Mouse (Mus musculus): Measurements from ENCODE around the gene Zfp750. TPM values are rescaled to one million over a fixed set of nuclear protein-coding genes. Genes with fewer than 3 reads are reported as not detected.

Zfp750 gene
- total RNA-seq, 4 experiments from 2014 or later: 0.14 to 0.30 (median 0.15) TPM

DNA sequence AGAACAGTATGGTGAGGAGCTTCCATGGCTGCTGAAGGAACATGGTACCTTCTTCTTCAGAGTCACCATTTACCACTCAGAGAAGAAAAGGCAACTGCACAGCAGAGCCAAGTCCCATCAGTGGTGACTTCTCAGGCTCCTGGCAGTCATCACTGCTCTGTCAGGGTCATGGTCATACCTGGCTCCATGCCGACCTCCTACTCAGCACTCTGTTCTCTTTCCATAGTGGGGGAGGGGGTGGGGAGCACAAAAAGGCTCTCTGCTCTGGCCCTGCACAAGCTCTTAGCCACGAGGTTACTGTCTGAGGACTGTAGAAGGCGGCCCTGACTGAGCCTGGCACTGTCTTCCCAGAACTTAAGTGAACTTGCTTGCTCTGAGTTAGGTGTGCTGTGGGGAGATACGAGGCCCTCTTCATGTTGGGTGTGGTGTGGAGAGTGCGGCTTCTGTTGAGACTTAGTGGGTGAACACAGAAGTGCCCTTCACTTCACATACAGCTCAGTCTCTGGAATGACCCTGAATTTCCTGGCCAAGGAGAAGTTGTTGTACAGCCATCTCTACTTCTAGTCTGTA lies 24.2 kb upstream of the Zfp750 start:
- DNase-seq (ENCODE audit: low spot score in 2 of 2): no peak

GRCm38 (mm10) chr11:121542471-121542870 lies 23.3 kb upstream of the Zfp750 start:
- no peak for DNase-seq (ENCODE audit: low spot score in 2 of 2)

DNA sequence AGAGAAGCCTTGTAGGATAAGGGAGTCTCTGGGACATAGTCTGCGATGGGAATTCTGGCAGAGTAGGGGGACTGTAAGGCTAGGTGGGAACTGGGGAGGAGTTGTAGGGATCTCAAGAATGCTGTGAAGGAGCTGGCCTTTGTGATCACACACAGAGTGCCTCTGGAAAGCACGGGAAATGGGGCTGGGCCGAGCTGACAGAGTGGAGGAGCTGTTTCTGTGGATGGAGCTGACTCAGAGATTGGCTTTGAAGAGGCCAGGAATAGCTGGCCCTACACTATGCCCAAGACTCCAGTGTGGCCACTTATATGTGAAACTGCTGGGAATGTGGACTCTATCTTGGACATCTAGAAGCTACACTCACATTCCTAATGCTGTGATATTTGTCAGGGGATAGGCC lies 17.4 kb upstream of the Zfp750 start:
- no peak for DNase-seq (ENCODE audit: low spot score in 2 of 2)

DNA sequence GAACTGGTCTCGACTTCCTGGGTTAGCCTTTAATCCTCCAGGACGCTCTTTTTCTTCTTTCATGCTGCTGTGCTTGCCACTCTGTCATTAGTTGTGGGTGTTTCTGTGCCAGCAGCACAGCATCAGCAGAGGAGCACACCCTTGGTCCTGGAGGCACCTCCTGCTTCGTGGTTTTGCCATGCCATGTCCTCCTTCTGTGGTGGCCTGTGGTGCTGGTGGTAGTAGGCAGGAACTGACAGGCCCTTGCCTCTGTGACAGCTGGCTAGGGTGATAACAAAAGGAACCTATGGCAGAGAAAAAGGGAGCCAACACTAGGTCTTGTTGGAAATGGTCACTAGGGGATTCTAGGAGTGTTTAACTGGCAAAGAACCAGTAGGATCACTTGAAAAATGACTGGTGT lies 10.6 kb upstream of the Zfp750 start:
- no peak for DNase-seq (ENCODE audit: low spot score in 2 of 2)

DNA sequence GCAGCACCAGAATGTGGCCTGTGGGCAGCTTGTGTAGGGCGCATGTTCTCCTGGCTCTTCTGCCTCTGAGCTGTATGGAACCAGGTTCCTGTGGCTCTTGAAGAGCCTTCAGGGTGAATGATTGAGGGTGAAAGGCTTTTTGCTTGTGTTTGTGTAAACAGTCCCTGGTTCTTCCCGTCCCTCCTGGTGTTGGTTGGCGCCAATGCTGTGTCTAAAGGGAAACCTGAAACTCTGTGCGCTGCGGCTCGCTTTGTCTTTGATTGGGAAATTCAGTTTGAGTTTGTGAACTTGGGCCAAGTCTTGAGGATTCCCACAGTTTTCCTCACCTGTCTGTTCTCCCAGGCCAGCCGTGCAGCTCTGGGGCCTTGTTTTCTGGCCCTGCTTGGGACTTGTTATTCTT lies 5.1 kb upstream of the Zfp750 start:
- no peak for DNase-seq (ENCODE audit: low spot score in 2 of 2)

- DNase-seq (ENCODE audit: low spot score in 2 of 2): no peak
Observed at GRCm38 (mm10) chr11:121522156-121522762, 3.1 kb upstream of the Zfp750 start.

GRCm38 (mm10) chr11:121520761-121521160 lies 1.6 kb upstream of the Zfp750 start:
- no peak for DNase-seq (ENCODE audit: low spot score in 2 of 2)

- DNase-seq (ENCODE audit: low spot score in 2 of 2): no peak
Observed at GRCm38 (mm10) chr11:121519703-121520102, 570 bp upstream of the Zfp750 start.

DNA sequence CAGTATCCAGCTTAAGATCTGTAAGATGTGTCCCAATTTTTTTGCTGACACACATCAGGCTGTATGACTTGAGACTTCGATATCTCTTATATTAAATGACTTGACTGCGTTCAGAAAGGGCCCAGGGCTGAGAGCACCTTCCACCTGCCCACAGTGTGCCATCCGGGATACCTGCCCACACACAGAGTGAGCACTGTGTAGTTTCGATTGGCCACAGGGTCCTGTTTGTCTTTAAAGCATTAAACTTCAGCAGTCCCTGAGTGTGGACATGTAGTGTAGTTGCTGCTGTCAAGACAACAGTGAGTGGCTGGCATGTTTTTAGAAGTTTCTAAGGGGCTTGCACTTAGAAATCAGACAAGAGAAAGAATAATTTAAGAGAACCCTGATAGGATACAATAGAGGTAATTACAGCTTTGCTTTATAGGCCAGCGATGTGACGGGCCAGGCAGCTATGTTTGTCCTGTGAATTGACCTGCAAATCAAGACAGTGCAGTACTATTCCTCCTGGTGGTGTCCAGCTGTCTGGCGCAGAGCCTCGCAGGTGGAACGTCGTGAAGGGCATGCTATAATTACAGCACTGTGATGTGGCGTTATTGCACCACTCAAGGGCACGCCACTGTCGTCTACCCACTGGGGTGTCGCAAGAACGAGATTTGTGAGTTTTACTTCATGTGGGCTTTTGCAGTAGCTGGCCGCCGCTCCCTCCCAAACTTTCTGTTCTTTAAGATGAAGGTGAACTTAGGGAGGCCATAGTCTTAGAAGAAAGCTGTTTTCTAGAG lies 1.3 kb downstream of the Zfp750 start:
- DNase-seq (ENCODE audit: low spot score in 2 of 2): no peak

DNA sequence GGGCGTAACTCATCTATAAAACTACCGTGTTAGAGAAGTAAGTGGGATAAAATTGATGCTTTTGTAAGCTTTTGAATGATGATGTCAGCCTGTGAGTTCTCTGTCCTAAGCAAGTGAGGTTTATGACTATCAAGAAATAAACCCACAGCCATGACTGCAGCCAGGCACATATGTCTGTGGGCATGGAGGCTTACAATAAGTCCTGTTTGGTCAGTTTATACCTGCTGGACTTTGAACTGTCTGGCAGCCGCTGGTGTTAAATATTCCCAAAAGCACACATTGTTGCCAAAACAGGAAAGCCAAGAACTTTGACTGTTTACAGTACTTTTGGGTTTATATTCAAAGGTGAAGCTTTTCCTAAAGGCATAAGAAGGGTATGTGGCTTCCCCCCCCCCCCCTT lies 2.2 kb downstream of the Zfp750 start:
- DNase-seq (ENCODE audit: low spot score in 2 of 2): no peak

DNA sequence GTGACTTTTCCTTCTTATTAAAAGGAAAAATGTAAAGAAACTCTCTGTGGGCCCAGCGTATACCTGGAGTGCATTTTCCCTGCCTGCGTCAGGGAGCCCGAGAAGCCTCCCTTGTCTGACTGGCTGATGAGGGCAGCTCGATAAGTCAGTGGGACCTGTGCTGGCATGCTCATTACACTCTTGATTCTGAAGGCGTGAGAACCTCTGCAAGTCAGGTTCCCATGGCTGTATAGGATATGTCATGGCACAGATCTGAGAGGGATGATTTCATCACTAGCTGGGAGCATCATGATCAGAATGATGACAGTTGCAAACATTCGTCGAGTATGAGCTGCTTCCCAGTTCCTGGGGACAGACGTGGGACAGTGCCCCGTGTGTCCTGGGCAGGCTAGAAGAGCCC lies 3.1 kb downstream of the Zfp750 start:
- DNase-seq (ENCODE audit: low spot score in 2 of 2): no peak

DNA sequence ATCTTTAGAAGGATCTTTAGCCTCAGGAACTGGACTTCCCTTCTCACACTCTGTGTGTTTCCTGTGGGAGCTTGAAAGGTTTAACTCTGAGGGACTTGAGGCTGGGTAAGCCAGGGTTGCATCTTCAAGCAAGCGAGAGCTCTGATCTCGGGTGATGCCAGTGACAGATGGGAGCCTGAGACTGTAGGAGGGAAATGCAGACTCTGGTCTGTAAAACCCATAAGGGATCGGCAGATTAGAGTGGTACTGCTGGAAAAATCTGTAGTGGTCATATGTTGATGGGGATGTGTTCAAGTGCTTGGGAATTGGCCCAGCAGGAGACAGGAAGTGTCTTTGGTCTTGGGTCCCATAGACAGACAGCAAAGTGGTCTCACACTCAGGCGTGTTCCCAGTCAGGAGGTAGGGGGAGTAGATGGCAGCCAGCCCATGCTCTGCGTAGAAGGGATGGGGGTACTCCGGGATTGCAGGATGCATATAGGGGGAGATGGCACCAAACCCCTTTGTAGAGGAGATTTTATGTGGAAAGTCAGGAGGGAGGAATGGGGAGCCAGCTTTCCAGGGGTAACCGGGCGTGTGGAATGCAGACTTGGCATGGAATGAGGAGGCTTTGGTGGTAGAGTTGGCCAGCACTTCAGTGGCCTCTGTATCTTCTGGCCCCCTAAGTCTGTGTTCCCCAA lies 6.1 kb downstream of the Zfp750 start:
- no peak for DNase-seq (ENCODE audit: low spot score in 2 of 2)

DNA sequence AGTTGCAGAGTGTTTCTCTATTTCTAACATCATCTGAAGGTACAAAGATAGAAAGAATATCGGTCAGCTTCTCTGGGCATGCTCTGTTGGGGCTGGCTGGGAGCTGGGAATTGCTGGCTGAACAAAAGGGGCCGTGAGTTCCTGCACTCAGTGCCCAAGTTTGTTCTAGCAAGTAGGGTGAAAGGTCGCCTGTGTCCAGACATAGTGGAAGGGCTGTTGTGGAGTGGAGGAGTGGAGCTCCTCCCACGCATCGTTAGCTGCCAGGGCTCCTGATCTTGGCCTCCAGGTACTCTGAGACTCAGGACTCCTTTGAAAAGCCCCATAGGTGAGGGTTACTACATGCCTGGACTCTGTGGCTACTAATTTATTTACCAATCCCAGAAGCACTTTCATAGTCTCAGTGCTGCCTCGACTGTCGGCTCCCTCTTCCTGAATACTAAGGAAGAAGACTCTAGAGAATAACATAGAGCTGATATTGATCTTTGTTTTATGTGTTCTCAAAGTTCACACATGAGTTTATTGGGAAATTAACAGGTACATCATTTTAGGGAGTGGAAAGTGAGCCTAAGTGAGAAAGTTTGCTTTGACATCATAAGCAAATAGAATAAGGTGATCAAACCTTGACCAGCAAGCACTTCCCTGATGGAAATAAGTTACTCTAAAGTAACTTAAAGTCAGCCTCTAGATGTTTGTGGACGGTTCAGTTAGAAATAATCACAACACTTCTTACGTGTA lies 8.5 kb downstream of the Zfp750 start:
- DNase-seq (ENCODE audit: low spot score in 2 of 2): no peak

GRCm38 (mm10) chr11:121508478-121508877 lies 10.7 kb downstream of the Zfp750 start:
- no peak for DNase-seq (ENCODE audit: low spot score in 2 of 2)

DNA sequence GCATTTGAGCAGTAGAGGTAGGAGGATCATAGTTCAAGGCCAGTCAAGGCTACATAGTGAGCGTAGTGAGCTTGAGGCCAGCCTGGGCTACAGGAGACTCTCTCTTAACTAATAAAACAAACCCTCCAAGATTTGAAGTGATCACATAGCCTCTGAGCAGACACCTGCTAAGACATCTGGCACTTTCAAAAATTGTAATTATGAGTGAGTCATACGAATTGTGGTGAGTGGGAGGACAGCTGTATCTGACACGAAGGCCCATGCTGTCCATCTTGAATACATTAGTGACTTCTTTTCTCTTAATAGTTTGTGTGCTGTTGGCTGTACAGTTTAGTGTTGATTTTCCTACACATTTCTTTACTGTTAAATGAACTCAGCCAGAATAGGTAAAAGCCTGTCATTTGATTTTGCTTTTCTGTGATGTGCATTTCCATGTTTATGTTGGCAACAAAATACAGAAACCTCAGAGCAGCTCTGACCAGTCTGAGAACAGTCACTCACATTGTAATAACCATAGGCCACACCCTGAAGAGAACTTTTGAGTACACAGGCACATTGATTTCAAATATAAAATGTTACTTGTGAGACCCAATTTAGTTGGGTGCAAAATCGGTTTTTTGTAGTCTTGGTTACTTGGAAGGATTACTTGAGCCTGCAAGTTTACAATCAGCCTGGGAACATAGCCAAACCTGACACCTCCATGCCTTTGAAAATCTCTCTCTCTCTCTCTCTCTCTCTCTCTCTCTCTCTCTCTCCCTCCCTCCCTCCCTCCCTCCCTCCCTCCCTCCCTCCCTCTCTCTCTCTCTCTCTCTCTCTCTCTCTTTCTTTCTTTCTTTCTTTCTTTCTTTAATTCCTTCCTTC lies 16.9 kb downstream of the Zfp750 start:
- no peak for DNase-seq (ENCODE audit: low spot score in 2 of 2)

GRCm38 (mm10) chr11:121501525-121501924 lies 17.6 kb downstream of the Zfp750 start:
- DNase-seq (ENCODE audit: low spot score in 2 of 2): no peak

DNA sequence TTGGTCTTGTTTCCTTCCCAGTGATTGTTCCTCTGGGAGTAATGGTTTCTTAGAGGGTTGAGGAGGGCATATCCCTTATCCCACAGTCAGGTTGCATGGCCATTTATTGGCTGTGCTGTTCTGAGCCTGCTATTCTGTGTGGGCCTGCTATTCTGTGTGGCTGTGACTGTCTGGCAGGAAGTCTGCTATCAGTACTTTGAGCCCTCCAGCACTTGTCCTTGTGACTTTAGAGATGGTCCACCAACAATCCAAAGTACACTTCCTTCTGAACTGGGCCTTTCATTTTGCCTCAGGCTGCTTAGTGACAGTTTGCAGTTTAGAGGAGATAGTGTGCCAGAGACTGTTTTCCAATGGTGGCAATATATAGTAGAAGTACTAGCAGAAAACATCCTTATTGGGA lies 18.5 kb downstream of the Zfp750 start:
- DNase-seq (ENCODE audit: low spot score in 2 of 2): no peak

DNA sequence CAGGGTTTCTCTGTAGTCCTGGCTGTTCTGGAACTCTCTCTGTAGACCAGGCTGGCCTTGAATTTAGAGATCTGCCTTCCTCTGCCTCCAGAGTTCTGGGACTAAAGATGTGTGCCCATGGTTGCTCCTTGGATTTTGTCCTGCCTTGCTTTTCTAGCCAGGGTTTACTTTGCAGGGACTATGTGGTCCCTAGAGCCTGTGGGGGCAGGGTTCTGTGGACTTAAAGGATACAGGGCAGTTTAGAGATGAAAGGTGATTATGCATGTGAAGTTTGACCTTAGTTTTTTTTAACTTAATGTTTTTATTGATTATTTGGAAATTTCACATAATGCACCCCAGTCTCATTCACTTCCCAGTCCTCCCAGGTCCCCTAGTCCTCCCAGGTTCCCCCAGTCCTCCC lies 28.5 kb downstream of the Zfp750 start:
- no peak for DNase-seq (ENCODE audit: low spot score in 2 of 2)

GRCm38 (mm10) chr11:121485882-121486281 lies 33.3 kb downstream of the Zfp750 start:
- no peak for DNase-seq (ENCODE audit: low spot score in 2 of 2)

GRCm38 (mm10) chr11:121481129-121481528 lies 38.0 kb downstream of the Zfp750 start:
- DNase-seq (ENCODE audit: low spot score in 2 of 2): no peak

Measured in left cerebral cortex, adult 8-10 months (tissue).